11 mouse cellular contexts compared by ENCODE assay signal in the genomic region with DNA sequence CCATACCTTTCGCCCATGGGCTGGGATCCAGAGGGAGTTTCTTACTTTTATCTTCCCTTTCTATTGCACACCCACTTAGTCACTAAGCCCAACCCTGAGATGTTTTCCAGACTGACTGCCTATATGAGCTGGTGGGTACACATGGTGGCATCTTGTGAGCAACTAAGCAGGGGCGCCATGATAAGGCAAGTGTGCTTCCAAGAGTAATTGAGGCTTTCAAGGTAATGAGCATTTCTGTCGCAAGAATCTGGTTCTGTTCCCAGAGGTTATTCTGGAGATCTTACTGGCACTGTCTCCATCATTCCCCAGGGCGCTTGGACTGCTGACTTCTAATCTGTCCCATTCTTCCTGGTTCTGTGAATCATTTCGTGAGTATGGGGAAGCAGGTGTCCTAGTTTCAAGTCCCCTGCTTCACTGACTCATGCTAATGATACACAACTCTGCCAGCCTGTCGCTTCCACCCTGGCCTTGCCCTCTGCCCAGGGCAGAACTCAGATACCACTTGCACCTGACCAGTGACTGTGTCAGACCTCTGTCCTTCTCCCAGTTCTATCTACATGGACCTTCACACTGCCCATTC. TPM values are rescaled to one million over a fixed set of nuclear protein-coding genes. Genes with fewer than 3 reads are reported as not detected.
A peak's percentile ranks its signal among the peaks of the same experiment; 100 is the strongest.
DNase-seq lines count a peak whose midpoint lies in the region.
"Had no signal": no experiment of that assay in that cellular context is flagged by ENCODE, and none has a peak within 500 bp of the region (broad histone marks: within the 10 kb centered on the region; RNA-seq: fewer than 3 reads in every experiment).

No protein-coding gene starts in this region.

- H3K4me1 ChIP-seq in hindbrain, embryonic 10.5 days (replicated peaks) = peaks cover 26% of the 10 kb centered on the region

- no peak overlapping the region for H3K4me3 ChIP-seq in hindbrain, embryonic 10.5 days
- H3K4me3 ChIP-seq: forebrain, embryonic 13.5 days; limb, embryonic 13.5 days; myocyte had no signal

- H3K27ac ChIP-seq in hindbrain, embryonic 10.5 days = no peak overlapping the region
- H3K27ac ChIP-seq: forebrain, embryonic 13.5 days; limb, embryonic 13.5 days had no signal

- peak; percentile 93 for DNase-seq in heart, adult 11 months
- no peak for DNase-seq in heart, postnatal 4 days
- DNase-seq in lung, adult 18-20 months = peak; percentile 30 to 45
- no peak for DNase-seq in lung, postnatal 36 days
- peak; percentile 46 for DNase-seq in adrenal gland, postnatal 10 days
- DNase-seq in kidney, postnatal 25 days = peak; percentile 41 to 76
- DNase-seq in hindbrain, embryonic 10.5 days (ENCODE audit: low spot score) = no peak
- DNase-seq in embryo, embryonic 11 days = no peak

- peaks cover 29% of the 10 kb centered on the region for H3K36me3 ChIP-seq in hindbrain, embryonic 10.5 days

- H3K27me3 ChIP-seq in hindbrain, embryonic 10.5 days (ENCODE audit: insufficient read depth, poor library complexity, severe bottlenecking) = no peaks in the 10 kb centered on the region
- H3K27me3 ChIP-seq: forebrain, embryonic 13.5 days; limb, embryonic 13.5 days had no signal

- 90% methylated on average over 6 of the region's 6 CpGs for WGBS in hindbrain, embryonic 10.5 days

- H3K9me3 ChIP-seq in hindbrain, embryonic 10.5 days = no peaks in the 10 kb centered on the region
- H3K9me3 ChIP-seq: forebrain, embryonic 13.5 days; limb, embryonic 13.5 days had no signal

RNA-seq across cellular contexts. Expression of a gene that starts 31.3 kb away (rescaled TPM):
- 1 to 10 TPM; 2.0 to 2.6 TPM for total RNA-seq in heart, postnatal 4 days (2021)
- 1 to 10 TPM; 1.7 to 1.8 TPM for total RNA-seq in adrenal gland, postnatal 10 days (2021)
- polyA plus RNA-seq in hindbrain, embryonic 10.5 days (2016; fragmentation: Nextera tagmentation; extraction: Ambion mirVana) = 0.33 and 0.40 TPM in 2 replicates

RNA-seq across cellular contexts. Expression of a gene that starts 34.1 kb away (rescaled TPM):
- total RNA-seq in heart, postnatal 4 days (2021) = 10 to 100 TPM; 58.0 to 58.6 TPM
- 10 to 100 TPM; 42.0 to 43.7 TPM for total RNA-seq in adrenal gland, postnatal 10 days (2021)
- 26.7 and 32.2 TPM in 2 replicates for polyA plus RNA-seq in hindbrain, embryonic 10.5 days (2016; fragmentation: Nextera tagmentation; extraction: Ambion mirVana)

Comparison
In these comparisons a context has a peak if more than half of its experiments do, and no peak if none do; other contexts are left out.
1. DNase-seq: peak in heart, adult 11 months (single experiment), lung, adult 18-20 months (2 of 2), adrenal gland, postnatal 10 days (single experiment) and kidney, postnatal 25 days (2 of 2); none in heart, postnatal 4 days (single experiment), lung, postnatal 36 days (single experiment), hindbrain, embryonic 10.5 days (single experiment) and embryo, embryonic 11 days (single experiment).